Mouse (Mus musculus) frontal cortex, adult (tissue): ENCODE results near the gene Tm4sf5.

Experiments
- ATAC-seq: cut with Nextera tagmentation; 2 replicates; pipeline ENCODE4 v1.9.2; 2017; ENCODE audit warnings: mild to moderate bottlenecking, moderate library complexity, mixed read lengths; ENCODE audit not compliant: low TSS enrichment

Gene Tm4sf5

DNA sequence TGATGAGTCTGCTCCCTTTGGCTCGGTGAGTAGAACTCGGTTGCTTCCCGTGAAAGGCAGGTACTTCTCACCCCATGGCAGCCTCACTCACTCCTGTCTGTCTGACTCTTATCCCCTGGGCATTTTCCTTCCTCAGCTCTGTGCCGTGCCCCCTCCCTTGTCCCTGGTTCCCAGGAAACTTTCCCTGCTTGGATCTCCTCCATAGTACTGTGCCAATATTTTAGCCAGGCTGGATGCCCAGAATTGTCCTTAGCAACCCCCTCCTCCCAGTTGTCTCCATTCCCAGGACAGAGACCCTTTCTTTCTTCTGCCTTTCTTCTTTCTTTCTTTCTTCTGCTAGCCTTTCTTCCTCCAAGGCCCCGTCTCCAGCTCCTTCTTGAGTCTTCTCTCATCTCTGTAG, 36.4 kb downstream of the Tm4sf5 start:
- ATAC-seq, result no peak

DNA sequence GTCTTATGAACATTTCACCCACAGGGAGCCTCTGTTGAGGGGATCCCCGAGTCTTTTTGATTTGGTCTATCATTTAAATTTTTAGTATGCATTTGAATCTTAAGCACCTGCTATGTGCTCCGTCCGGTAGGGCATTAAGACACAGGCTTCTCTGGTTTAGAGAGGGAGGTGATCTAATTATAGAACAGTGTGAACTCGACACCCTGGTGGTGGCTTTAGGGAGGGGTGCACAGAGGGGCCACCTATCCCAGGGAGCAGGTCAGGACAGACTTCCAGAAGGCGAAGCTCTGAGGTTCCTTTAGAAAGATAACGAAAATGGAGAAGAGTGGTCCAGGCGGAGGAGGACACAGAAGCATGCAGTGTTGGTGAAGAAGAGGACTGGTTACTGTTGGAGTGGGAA, 39.5 kb downstream of the Tm4sf5 start:
- no peak for ATAC-seq

DNA sequence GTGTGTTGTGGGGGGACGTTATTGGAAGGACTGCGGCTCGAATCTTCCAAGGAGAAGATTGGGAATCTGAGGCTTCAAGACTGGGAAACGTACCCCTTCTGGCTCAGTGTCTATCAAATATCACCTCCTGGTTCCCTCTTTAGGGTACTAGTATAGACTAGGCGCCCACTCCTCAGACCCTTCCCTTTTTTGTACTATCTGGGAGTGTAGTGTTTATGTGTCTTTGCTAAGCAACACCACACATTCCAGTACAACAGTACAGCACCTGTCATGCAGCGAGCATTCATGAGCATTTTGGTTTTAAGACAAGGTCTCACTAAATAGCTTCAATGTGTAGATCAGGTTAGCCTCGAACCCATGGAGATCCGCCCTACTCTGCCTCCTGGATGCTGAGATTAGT, 46.5 kb downstream of the Tm4sf5 start:
- ATAC-seq, result no peak

DNA sequence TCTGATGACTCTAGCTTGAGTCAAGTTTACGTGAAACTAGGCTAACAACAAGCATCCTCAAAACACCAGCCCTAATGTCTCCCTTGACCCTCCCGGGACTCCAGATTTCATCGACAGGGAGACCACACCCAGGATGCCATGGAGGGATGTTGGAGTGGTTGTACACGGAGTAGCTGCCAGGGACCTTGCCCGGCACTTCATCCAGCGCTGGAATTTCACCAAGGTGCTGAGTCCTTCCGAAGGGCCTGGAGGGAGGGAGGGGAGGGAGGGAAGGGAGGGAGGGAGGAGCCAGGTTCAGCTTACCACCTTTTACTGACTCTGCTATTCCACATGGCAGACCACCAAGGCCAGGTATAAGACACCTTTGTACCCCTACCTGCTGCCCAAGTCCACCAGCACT, 48.9 kb downstream of the Tm4sf5 start:
- ATAC-seq, result no peak

DNA sequence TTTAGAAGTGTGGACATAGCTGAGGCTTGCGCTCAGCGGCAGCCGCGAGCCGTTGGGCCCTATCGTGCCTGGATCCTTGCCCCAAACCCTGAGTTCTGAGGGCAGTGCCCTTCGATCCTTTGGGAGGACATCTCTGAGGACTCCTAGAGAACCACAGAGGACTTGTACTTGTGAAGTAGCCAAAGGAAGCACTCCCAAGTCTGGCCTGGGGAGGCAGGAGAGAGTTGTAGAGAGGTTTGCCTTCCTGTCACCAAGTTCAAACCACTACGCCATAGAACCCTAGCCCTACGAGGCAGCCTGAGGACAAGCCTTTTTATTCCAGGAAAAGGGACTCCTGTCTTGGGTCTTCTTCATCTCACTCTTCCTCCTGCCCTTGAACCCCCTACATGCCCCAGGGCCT, 52.5 kb downstream of the Tm4sf5 start:
- no peak for ATAC-seq
